Mouse (Mus musculus) splenic B cell, adult 2 months (primary cell): Measurements from ENCODE around the gene B4galt5.

Experiments used
- DNase-seq: peaks from one replicate; pipeline ENCODE4 v3.0.0-alpha.2; 2011; ENCODE audit warnings: low read depth, low spot score
- H3K27me3 ChIP-seq: 2 replicates; pipeline ENCODE4 v1.6.1; 2012; ENCODE audit warnings: mild to moderate bottlenecking, low read length, moderate library complexity, mixed read lengths; ENCODE audit not compliant: control insufficient read depth, poor library complexity, insufficient read depth, severe bottlenecking
- H3K36me3 ChIP-seq: 2 replicates; pipeline ENCODE4 v1.6.1; 2012; ENCODE audit warnings: mild to moderate bottlenecking, low read length, moderate library complexity, mixed read lengths; ENCODE audit not compliant: control insufficient read depth, poor library complexity, insufficient read depth, severe bottlenecking

Gene B4galt5

DNA sequence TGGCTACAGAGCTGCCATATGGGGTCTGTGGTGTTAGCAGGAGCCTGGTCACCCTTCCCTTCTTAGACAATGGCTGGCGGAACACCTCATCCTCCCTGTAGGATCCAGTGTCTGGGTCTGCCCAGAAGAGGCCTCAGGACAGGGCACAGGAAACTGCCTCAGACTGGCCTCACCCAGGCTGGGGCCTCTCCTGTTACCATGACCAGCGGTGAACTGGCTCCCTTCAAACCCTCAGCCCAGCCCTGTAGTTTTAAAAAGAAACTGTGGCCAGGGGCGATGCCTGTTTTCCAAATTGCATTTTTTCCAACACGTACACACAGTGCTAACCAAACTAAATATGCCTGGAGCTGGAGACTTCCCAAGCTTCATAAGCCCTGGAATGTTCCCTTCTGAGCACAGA lies 87.9 kb downstream of the B4galt5 start:
- no peak for DNase-seq
- no peaks in the 10 kb centered on the region for H3K36me3 ChIP-seq
- no peaks in the 10 kb centered on the region for H3K27me3 ChIP-seq

DNA sequence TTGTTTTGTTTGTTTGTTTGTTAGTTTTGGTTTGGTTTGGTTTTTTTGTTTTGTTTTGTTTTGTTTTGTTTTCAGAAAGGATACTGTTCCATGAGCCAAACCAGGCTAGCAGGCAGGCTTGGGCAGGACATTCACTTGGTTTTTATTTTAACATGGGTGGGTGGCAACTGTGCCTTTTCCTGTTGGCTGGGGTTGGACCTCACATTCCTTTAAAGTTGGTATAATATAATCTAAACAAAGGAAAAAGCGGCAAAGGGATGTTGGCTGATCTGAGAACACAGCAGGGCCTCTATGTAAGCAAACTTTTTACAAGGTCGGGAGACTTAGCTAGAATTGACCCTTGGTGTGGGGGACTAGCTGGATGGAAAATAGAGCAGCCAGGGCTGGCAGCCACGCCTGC lies 91.2 kb downstream of the B4galt5 start:
- no peaks in the 10 kb centered on the region for H3K27me3 ChIP-seq
- no peaks in the 10 kb centered on the region for H3K36me3 ChIP-seq
- DNase-seq, result no peak

DNA sequence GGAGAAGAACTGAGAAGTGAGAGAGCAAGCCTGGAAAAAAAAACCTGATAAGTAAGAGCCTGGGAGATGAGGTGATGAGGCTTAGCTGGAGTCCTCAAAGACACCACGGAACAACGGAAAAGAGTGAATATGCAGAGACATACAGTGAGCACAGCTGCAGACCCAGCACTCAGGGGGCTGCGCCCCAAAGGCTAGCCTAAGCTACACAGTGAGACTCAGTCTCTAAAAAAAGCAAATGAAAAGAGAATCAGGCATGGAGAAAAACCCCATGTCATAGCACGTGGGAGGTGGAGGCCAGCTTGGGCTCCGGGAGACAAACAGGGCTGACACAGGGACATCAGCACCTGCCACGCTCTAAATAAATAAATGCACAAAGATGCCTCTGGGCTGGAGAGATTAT lies 94.2 kb downstream of the B4galt5 start:
- DNase-seq, result no peak
- no peaks in the 10 kb centered on the region for H3K27me3 ChIP-seq
- H3K36me3 ChIP-seq, result no peaks in the 10 kb centered on the region

GRCm38 (mm10) chr2:167254185-167254584 lies 94.8 kb downstream of the B4galt5 start:
- H3K36me3 ChIP-seq, result no peaks in the 10 kb centered on the region
- H3K27me3 ChIP-seq, result no peaks in the 10 kb centered on the region
- DNase-seq, result no peak

GRCm38 (mm10) chr2:167253476-167253875 lies 95.5 kb downstream of the B4galt5 start:
- DNase-seq, result no peak
- no peaks in the 10 kb centered on the region for H3K36me3 ChIP-seq

GRCm38 (mm10) chr2:167252057-167252687 lies 96.8 kb downstream of the B4galt5 start:
- no peaks in the 10 kb centered on the region for H3K27me3 ChIP-seq
- no peaks in the 10 kb centered on the region for H3K36me3 ChIP-seq
- no peak for DNase-seq

More at GRCm38 (mm10) chr2:167253476-167253875, 95.5 kb downstream of the B4galt5 start:
- H3K27me3 ChIP-seq, result no peaks in the 10 kb centered on the region

DNA sequence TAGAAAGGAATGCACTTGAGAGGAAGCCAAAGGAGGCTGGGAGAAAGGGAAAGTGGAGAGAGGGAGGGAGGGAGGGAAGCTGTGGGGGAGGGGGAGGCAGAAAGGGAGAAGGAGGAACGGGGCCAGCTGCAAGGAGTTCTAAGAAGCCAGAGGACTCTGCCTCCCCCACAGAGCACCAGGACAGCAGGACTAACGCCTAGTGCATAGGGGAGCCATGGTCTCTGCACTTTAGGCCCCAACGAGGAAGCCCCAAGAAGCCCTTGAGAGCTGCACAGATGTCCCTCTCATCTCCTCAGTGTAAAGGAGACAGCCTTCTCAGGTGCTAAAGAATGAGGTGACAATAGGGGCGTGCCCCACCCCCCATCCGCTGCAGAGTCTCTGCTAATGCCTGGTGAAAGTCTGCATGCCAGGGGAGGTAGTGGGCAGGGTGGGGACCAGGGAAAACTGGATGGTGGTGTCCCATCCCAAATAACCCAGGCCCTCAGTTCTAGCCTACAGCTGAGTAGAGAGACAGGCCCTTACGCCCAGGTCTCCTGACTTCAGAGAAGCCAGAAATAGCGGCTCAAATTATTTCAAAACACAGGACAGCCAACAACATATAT lies 98.1 kb downstream of the B4galt5 start:
- Histone ChIP-seq H3K36me3 (no peaks in the 10 kb centered on the region), H3K27me3 (no peaks in the 10 kb centered on the region)
- no peak for DNase-seq

DNA sequence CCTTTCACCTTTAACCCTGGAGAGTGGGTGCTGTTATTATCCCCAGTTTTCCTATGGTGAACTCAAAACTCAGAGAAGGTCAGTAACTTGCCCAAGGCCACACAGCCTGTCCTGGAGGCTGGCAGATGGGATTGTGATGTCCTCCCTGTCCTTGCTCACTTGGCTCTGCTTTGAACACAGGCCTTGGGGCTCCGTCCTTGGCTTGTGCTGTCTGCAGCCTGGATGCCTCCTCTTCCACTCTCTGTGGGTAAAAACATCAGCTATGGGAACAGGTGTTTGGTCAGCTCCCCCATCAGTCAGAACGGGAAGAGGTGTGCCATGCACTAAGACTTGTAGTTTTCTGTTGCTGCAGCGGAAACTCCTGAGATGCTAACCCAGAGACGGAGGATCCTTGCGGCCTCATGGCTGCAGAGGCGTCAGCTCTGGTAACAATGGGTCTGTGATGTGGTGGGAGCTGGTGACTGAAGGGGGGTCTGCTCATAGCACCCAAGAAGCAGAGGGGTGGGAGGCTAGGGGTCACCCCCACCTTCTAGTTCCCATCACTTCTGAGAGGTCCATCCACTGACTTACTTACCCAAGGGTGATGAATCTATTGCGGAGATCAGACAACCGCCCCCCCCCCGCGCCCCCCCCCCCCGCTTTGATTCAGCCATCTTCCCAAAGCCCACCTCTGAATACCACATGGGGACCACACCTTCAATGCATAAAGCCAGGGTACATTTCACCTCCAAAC lies 98.8 kb downstream of the B4galt5 start:
- H3K36me3 ChIP-seq, result no peaks in the 10 kb centered on the region
- no peak for DNase-seq
- H3K27me3 ChIP-seq, result no peaks in the 10 kb centered on the region

DNA sequence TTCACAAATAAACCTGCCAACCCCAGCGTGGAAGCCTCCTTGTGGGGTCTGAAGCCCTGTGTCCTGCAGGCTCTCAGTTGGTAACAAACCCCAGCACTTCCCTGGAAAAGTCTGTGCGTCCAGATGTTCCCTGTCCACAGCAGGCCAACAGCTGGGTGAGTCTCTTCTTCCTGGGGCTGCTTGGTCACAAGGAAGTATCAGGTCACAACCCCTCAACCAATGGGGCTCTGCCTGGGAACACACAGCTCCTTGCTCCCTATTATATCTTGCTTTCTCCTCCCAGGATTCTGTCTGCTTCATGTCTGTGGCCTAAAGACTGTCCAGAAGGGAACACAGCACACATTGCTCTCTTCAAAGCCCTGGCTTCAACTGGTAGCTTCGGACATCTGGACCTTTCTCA lies 99.4 kb downstream of the B4galt5 start:
- no peaks in the 10 kb centered on the region for H3K27me3 ChIP-seq
- DNase-seq, result no peak
- H3K36me3 ChIP-seq, result no peaks in the 10 kb centered on the region
